Mouse (Mus musculus): Measurements from ENCODE around the gene Sf3b6. TPM values are rescaled to one million over a fixed set of nuclear protein-coding genes. Genes with fewer than 3 reads are reported as not detected.

Sf3b6 gene
- 279 and 312 TPM in 2 replicates for polyA plus RNA-seq (2014; fragmentation: Nextera tagmentation; extraction: Ambion mirVana)

- peak within 1 kb of the TSS; percentile 82 for H3K27ac ChIP-seq (ENCODE audit: low read depth, low read length)
- peak within 1 kb of the TSS; percentile 72 for H3K9ac ChIP-seq (replicated peaks; ENCODE audit: low read depth, low read length)
- no peaks in the 10 kb centered on the region for H3K9me3 ChIP-seq (ENCODE audit: control insufficient read depth, low read length)
- peak within 1 kb of the TSS; percentile 86 for H3K4me3 ChIP-seq (ENCODE audit: low read depth, low read length)
- H3K36me3 ChIP-seq (ENCODE audit: control insufficient read depth, insufficient read depth, low read length) = peaks cover 14% of the 10 kb centered on the region
- peak within 1 kb of the TSS; percentile 61 for H3K4me2 ChIP-seq (ENCODE audit: low read depth, low read length)
- under 1% methylated on average over 49 of the region's 49 CpGs for WGBS
- H3K27me3 ChIP-seq (ENCODE audit: control insufficient read depth, insufficient read depth, low read length) = no peaks in the 10 kb centered on the region
- H3K4me1 ChIP-seq (ENCODE audit: control insufficient read depth, insufficient read depth, low read length) = peaks cover 10% of the 10 kb centered on the region; the same call in 1 of the 2 replicates
- ATAC-seq (ENCODE audit: low read depth) = peak; percentile 98
These were observed at the start of gene Sf3b6 for GRCm38 (mm10) chr12:4817361-4818101. Gene Sf3b6 (plus strand): TSS chr12:4817544.

GRCm38 (mm10) chr12:4768492-4769332, 48.6 kb upstream of the Sf3b6 start, which contains the start of the genes Pfn4 and Fam228b:
Gene Pfn4 (plus strand): TSS chr12:4769022.
Gene Fam228b (minus strand): TSS chr12:4769267.
- WGBS = 2% methylated on average over 59 of the region's 61 CpGs
- Histone ChIP-seq H3K4me1 (ENCODE audit: control insufficient read depth, insufficient read depth, low read length) (no peaks in the 10 kb centered on the region), H3K9me3 (ENCODE audit: control insufficient read depth, low read length) (no peaks in the 10 kb centered on the region), H3K36me3 (ENCODE audit: control insufficient read depth, insufficient read depth, low read length) (no peaks in the 10 kb centered on the region), H3K27me3 (ENCODE audit: control insufficient read depth, insufficient read depth, low read length) (no peaks in the 10 kb centered on the region), H3K9ac (replicated peaks; ENCODE audit: low read depth, low read length) (peak within 1 kb of the TSS; percentile 74), H3K4me3 (ENCODE audit: low read depth, low read length) (peak within 1 kb of the TSS; percentile 49), H3K27ac (ENCODE audit: low read depth, low read length) (peak within 1 kb of the TSS; percentile 93), H3K4me2 (ENCODE audit: low read depth, low read length) (peak within 1 kb of the TSS; percentile 54)
- ATAC-seq (ENCODE audit: low read depth) = peak; percentile 100

GRCm38 (mm10) chr12:4769333-4769723, 48.0 kb upstream of the Sf3b6 start:
- Histone ChIP-seq H3K27me3 (ENCODE audit: control insufficient read depth, insufficient read depth, low read length) (no peaks in the 10 kb centered on the region), H3K36me3 (ENCODE audit: control insufficient read depth, insufficient read depth, low read length) (no peaks in the 10 kb centered on the region), H3K9me3 (ENCODE audit: control insufficient read depth, low read length) (no peaks in the 10 kb centered on the region), H3K27ac (ENCODE audit: low read depth, low read length) (peak overlapping the region; percentile 93), H3K4me1 (ENCODE audit: control insufficient read depth, insufficient read depth, low read length) (no peaks in the 10 kb centered on the region), H3K4me2 (ENCODE audit: low read depth, low read length) (peak overlapping the region; percentile 54), H3K9ac (replicated peaks; ENCODE audit: low read depth, low read length) (peak overlapping the region; percentile 74), H3K4me3 (ENCODE audit: low read depth, low read length) (peak overlapping the region; percentile 49)
- 16% methylated on average over 13 of the region's 13 CpGs for WGBS
- peak; percentile 65 for ATAC-seq (ENCODE audit: low read depth)

GRCm38 (mm10) chr12:4774895-4775587, 42.3 kb upstream of the Sf3b6 start:
- Histone ChIP-seq H3K4me2 (ENCODE audit: low read depth, low read length) (no peak overlapping the region), H3K27me3 (ENCODE audit: control insufficient read depth, insufficient read depth, low read length) (no peaks in the 10 kb centered on the region), H3K9me3 (ENCODE audit: control insufficient read depth, low read length) (no peaks in the 10 kb centered on the region), H3K27ac (ENCODE audit: low read depth, low read length) (no peak overlapping the region), H3K4me3 (ENCODE audit: low read depth, low read length) (no peak overlapping the region), H3K9ac (replicated peaks; ENCODE audit: low read depth, low read length) (no peak overlapping the region), H3K36me3 (ENCODE audit: control insufficient read depth, insufficient read depth, low read length) (no peaks in the 10 kb centered on the region), H3K4me1 (ENCODE audit: control insufficient read depth, insufficient read depth, low read length) (no peaks in the 10 kb centered on the region)
- no peak for ATAC-seq (ENCODE audit: low read depth)
- WGBS = 97% methylated on average over 8 of the region's 8 CpGs

- no peaks in the 10 kb centered on the region for H3K27me3 ChIP-seq (ENCODE audit: control insufficient read depth, insufficient read depth, low read length)
- 77% methylated on average over 9 of the region's 9 CpGs for WGBS
- no peak overlapping the region for H3K27ac ChIP-seq (ENCODE audit: low read depth, low read length)
- ATAC-seq (ENCODE audit: low read depth) = no peak
- H3K4me2 ChIP-seq (ENCODE audit: low read depth, low read length) = no peak overlapping the region
- H3K9ac ChIP-seq (replicated peaks; ENCODE audit: low read depth, low read length) = no peak overlapping the region
- H3K9me3 ChIP-seq (ENCODE audit: control insufficient read depth, low read length) = no peaks in the 10 kb centered on the region
- H3K36me3 ChIP-seq (ENCODE audit: control insufficient read depth, insufficient read depth, low read length) = no peaks in the 10 kb centered on the region
- H3K4me3 ChIP-seq (ENCODE audit: low read depth, low read length) = no peak overlapping the region
- no peaks in the 10 kb centered on the region for H3K4me1 ChIP-seq (ENCODE audit: control insufficient read depth, insufficient read depth, low read length)
These were observed 41.8 kb upstream of the Sf3b6 start for GRCm38 (mm10) chr12:4775588-4775949.

- no peak overlapping the region for H3K9ac ChIP-seq (replicated peaks; ENCODE audit: low read depth, low read length)
- no peaks in the 10 kb centered on the region for H3K4me1 ChIP-seq (ENCODE audit: control insufficient read depth, insufficient read depth, low read length)
- no peak overlapping the region for H3K4me2 ChIP-seq (ENCODE audit: low read depth, low read length)
- no peaks in the 10 kb centered on the region for H3K9me3 ChIP-seq (ENCODE audit: control insufficient read depth, low read length)
- no peaks in the 10 kb centered on the region for H3K36me3 ChIP-seq (ENCODE audit: control insufficient read depth, insufficient read depth, low read length)
- no peaks in the 10 kb centered on the region for H3K27me3 ChIP-seq (ENCODE audit: control insufficient read depth, insufficient read depth, low read length)
- no peak for ATAC-seq (ENCODE audit: low read depth)
- 91% methylated on average over 6 of the region's 6 CpGs for WGBS
- H3K4me3 ChIP-seq (ENCODE audit: low read depth, low read length) = no peak overlapping the region
- H3K27ac ChIP-seq (ENCODE audit: low read depth, low read length) = no peak overlapping the region
These were observed 39.6 kb upstream of the Sf3b6 start for GRCm38 (mm10) chr12:4777734-4778133.

GRCm38 (mm10) chr12:4780245-4780644, 37.1 kb upstream of the Sf3b6 start:
- ATAC-seq (ENCODE audit: low read depth) = no peak
- Histone ChIP-seq H3K4me3 (ENCODE audit: low read depth, low read length) (no peak overlapping the region), H3K9me3 (ENCODE audit: control insufficient read depth, low read length) (no peaks in the 10 kb centered on the region), H3K27ac (ENCODE audit: low read depth, low read length) (no peak overlapping the region), H3K36me3 (ENCODE audit: control insufficient read depth, insufficient read depth, low read length) (no peaks in the 10 kb centered on the region), H3K9ac (replicated peaks; ENCODE audit: low read depth, low read length) (no peak overlapping the region), H3K27me3 (ENCODE audit: control insufficient read depth, insufficient read depth, low read length) (no peaks in the 10 kb centered on the region), H3K4me2 (ENCODE audit: low read depth, low read length) (no peak overlapping the region), H3K4me1 (ENCODE audit: control insufficient read depth, insufficient read depth, low read length) (no peaks in the 10 kb centered on the region)
- 72% methylated on average over 2 of the region's 2 CpGs for WGBS

GRCm38 (mm10) chr12:4781270-4781669, 36.1 kb upstream of the Sf3b6 start:
- Histone ChIP-seq H3K27ac (ENCODE audit: low read depth, low read length) (no peak overlapping the region), H3K4me2 (ENCODE audit: low read depth, low read length) (no peak overlapping the region), H3K27me3 (ENCODE audit: control insufficient read depth, insufficient read depth, low read length) (no peaks in the 10 kb centered on the region), H3K4me3 (ENCODE audit: low read depth, low read length) (no peak overlapping the region), H3K9me3 (ENCODE audit: control insufficient read depth, low read length) (no peaks in the 10 kb centered on the region), H3K4me1 (ENCODE audit: control insufficient read depth, insufficient read depth, low read length) (no peaks in the 10 kb centered on the region), H3K9ac (replicated peaks; ENCODE audit: low read depth, low read length) (no peak overlapping the region), H3K36me3 (ENCODE audit: control insufficient read depth, insufficient read depth, low read length) (no peaks in the 10 kb centered on the region)
- ATAC-seq (ENCODE audit: low read depth) = no peak
- WGBS = 100% methylated on average over 1 of the region's 1 CpGs

Measured in neural tube, embryonic 14.5 days (tissue).